Comparison of ENCODE assay signal across 8 mouse cellular contexts in genomic region chr3:69319061-69319720, GRCm38 (mm10). TPM values are rescaled to one million over a fixed set of nuclear protein-coding genes. Genes with fewer than 3 reads are reported as not detected.
DNase-seq lines count a peak whose midpoint lies in the region; ATAC-seq and TF ChIP-seq lines count a peak whose summit lies in the region.

No protein-coding gene starts in this region.

- no peaks in the 10 kb centered on the region for H3K27me3 ChIP-seq in limb, embryonic 11.5 days (ENCODE audit: control insufficient read depth, insufficient read depth, low read length)
- no peaks in the 10 kb centered on the region for H3K27me3 ChIP-seq in neural tube, embryonic 14.5 days (ENCODE audit: control insufficient read depth, insufficient read depth, low read length)

- no peak overlapping the region for H3K9ac ChIP-seq in limb, embryonic 11.5 days (ENCODE audit: low read length)
- H3K9ac ChIP-seq in neural tube, embryonic 14.5 days (replicated peaks; ENCODE audit: low read depth, low read length) = no peak overlapping the region

- WGBS in lung, adult 2 months = 58% methylated on average over 6 of the region's 6 CpGs
- WGBS in limb, embryonic 11.5 days = 84% methylated on average over 6 of the region's 6 CpGs
- WGBS in neural tube, embryonic 14.5 days = 75% methylated on average over 6 of the region's 6 CpGs

- DNase-seq in lung, adult 2 months = no peak
- no peak for DNase-seq in lung, postnatal 4 days
- no peak for DNase-seq in limb, embryonic 11.5 days (ENCODE audit: low spot score)
- no peak for DNase-seq in gastrocnemius, adult 8-10 months (ENCODE audit: low spot score in 2 of 2)
- DNase-seq in adipocyte (ENCODE audit: low spot score) = no peak
- no peak for DNase-seq in kidney, adult 8-10 months

- H3K4me3 ChIP-seq in lung, adult 2 months (replicated peaks; ENCODE audit: extremely low read depth, low read depth, low read length) = peak overlapping the region; percentile 13
- peak overlapping the region; percentile 65 for H3K4me3 ChIP-seq in embryonic fibroblast, embryonic 13.5 days (ENCODE audit: insufficient read depth, low read length)
- peak overlapping the region; percentile 68 for H3K4me3 ChIP-seq in limb, embryonic 11.5 days (ENCODE audit: low read depth, low read length)
- peak overlapping the region; percentile 67 for H3K4me3 ChIP-seq in neural tube, embryonic 14.5 days (ENCODE audit: low read depth, low read length)

- no peak for TF ChIP-seq CTCF in lung, adult 2 months (IDR thresholded peaks at IDR 0.05; ENCODE audit: insufficient read depth, low read length)
- TF ChIP-seq CTCF in embryonic fibroblast, embryonic 13.5 days (IDR thresholded peaks at IDR 0.05; ENCODE audit: borderline replicate concordance, insufficient read depth, low read length) = no peak

- no peak for ATAC-seq in limb, embryonic 11.5 days (ENCODE audit: insufficient number of reproducible peaks, low FRiP score, low TSS enrichment, low read depth)
- ATAC-seq in neural tube, embryonic 14.5 days (ENCODE audit: low read depth) = no peak

- no peaks in the 10 kb centered on the region for H3K36me3 ChIP-seq in limb, embryonic 11.5 days (ENCODE audit: control insufficient read depth, insufficient read depth, low read length)
- H3K36me3 ChIP-seq in neural tube, embryonic 14.5 days (ENCODE audit: control insufficient read depth, insufficient read depth, low read length) = no peaks in the 10 kb centered on the region

- H3K4me2 ChIP-seq in limb, embryonic 11.5 days (ENCODE audit: low read depth, severe bottlenecking) = peak overlapping the region; percentile 89
- H3K4me2 ChIP-seq in neural tube, embryonic 14.5 days (ENCODE audit: low read depth, low read length) = peak overlapping the region; percentile 81

- H3K4me1 ChIP-seq in lung, adult 2 months (ENCODE audit: control insufficient read depth, insufficient read depth, low read length) = peaks cover 12% of the 10 kb centered on the region
- no peaks in the 10 kb centered on the region for H3K4me1 ChIP-seq in embryonic fibroblast, embryonic 13.5 days (ENCODE audit: control insufficient read depth, insufficient read depth, low read length)
- H3K4me1 ChIP-seq in limb, embryonic 11.5 days (ENCODE audit: control insufficient read depth, insufficient read depth, low read length) = peaks cover 6% of the 10 kb centered on the region
- H3K4me1 ChIP-seq in neural tube, embryonic 14.5 days (ENCODE audit: control insufficient read depth, insufficient read depth, low read length) = peaks cover 29% of the 10 kb centered on the region

- no peaks in the 10 kb centered on the region for H3K9me3 ChIP-seq in limb, embryonic 11.5 days (ENCODE audit: control insufficient read depth, low read length)
- H3K9me3 ChIP-seq in neural tube, embryonic 14.5 days (ENCODE audit: control insufficient read depth, low read length) = no peaks in the 10 kb centered on the region

- no peak for TF ChIP-seq POLR2A in lung, adult 2 months (IDR thresholded peaks at IDR 0.05; ENCODE audit: borderline replicate concordance, extremely low read depth, low read depth, low read length)
- no peak for TF ChIP-seq POLR2A in embryonic fibroblast, embryonic 13.5 days (IDR thresholded peaks at IDR 0.05; ENCODE audit: low read depth, low read length)

- H3K27ac ChIP-seq in embryonic fibroblast, embryonic 13.5 days (ENCODE audit: insufficient read depth, low read length) = no peak overlapping the region
- no peak overlapping the region for H3K27ac ChIP-seq in limb, embryonic 11.5 days (replicated peaks; ENCODE audit: low read depth, low read length)
- H3K27ac ChIP-seq in neural tube, embryonic 14.5 days (ENCODE audit: low read depth, low read length) = no peak overlapping the region

RNA-seq across cellular contexts. Expression of gene Ppm1l, which starts 2.5 kb away (rescaled TPM):
- polyA plus RNA-seq in lung, adult 2 months (2012; rRNA removed) = 3.0 and 5.2 TPM in 2 replicates
- polyA plus RNA-seq in embryonic fibroblast, embryonic 13.5 days (2011; ENCODE audit: insufficient read length, low read depth, missing spikeins) = 9.4 and 11.4 TPM in 2 replicates
- polyA plus RNA-seq in limb, embryonic 11.5 days (2014; fragmentation: Nextera tagmentation; extraction: Ambion mirVana) = 10.5 and 12.0 TPM in 2 replicates
- polyA plus RNA-seq in neural tube, embryonic 14.5 days (2014; fragmentation: Nextera tagmentation; extraction: Ambion mirVana) = 23.3 and 31.7 TPM in 2 replicates
- 100 to 1,000 TPM; 102 to 132 (median 111) TPM for total RNA-seq in gastrocnemius, adult 8-10 months (2022)

Comparison
In these comparisons a context has a peak if more than half of its experiments do, and no peak if none do; other contexts are left out.
1. H3K4me3 ChIP-seq: peak in every context shown above with its lines; median percentile 68 in limb, embryonic 11.5 days; 67 in neural tube, embryonic 14.5 days; 65 in embryonic fibroblast, embryonic 13.5 days; 13 in lung, adult 2 months.